Mouse (Mus musculus) A20 (cell line): ENCODE results near the gene Pcsk4.
A peak's percentile ranks its signal among the peaks of the same experiment; 100 is the strongest.

ENCODE experiments used
- DNase-seq: peaks from one replicate; pipeline ENCODE4 v3.0.0-alpha.2; 2011; ENCODE audit warnings: low read depth, low spot score

Pcsk4 gene

DNA sequence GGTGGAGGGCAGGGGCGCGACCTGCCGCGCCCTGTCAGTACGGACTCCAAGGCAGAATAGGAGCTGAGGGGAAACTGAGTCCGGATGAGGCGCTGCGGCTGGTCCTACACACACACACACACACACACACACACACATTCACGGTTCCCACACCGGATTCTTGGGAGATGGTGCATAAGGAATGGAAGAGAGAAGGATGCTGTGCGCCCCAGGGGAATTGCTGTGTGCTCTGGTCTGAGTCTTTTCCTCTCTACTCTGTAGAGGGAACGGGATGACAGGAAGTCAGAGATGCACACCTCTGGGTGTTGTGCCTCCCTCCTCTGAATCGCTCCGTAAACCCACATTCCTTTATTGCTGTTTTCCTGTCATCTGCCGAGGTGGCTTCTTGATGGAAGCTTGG lies 30.0 kb downstream of the Pcsk4 start:
- no peak for DNase-seq

- no peak for DNase-seq
These were observed 30.6 kb downstream of the Pcsk4 start for GRCm38 (mm10) chr10:80298571-80299281.

- no peak for DNase-seq
These were observed 31.7 kb downstream of the Pcsk4 start for GRCm38 (mm10) chr10:80297526-80298133.

- DNase-seq: no peak
These were observed 32.5 kb downstream of the Pcsk4 start for GRCm38 (mm10) chr10:80296824-80297223.

- peak; percentile 74 for DNase-seq
These were observed 33.5 kb downstream of the Pcsk4 start, which contains the start of gene Apc2 for GRCm38 (mm10) chr10:80295618-80296425. TSS of gene Apc2 (plus strand) at chr10:80295977.

- peak; percentile 46 for DNase-seq
These were observed 34.5 kb downstream of the Pcsk4 start for GRCm38 (mm10) chr10:80294788-80295303.

- DNase-seq: no peak
These were observed 35.0 kb downstream of the Pcsk4 start for GRCm38 (mm10) chr10:80294311-80294710.

GRCm38 (mm10) chr10:80293325-80293724 lies 36.0 kb downstream of the Pcsk4 start:
- peak; percentile 43 for DNase-seq

GRCm38 (mm10) chr10:80292251-80293146 lies 36.8 kb downstream of the Pcsk4 start, which contains the start of gene Rps15:
TSS of gene Rps15 (plus strand) at chr10:80292453.
- peak; percentile 97 for DNase-seq

GRCm38 (mm10) chr10:80288657-80289056 lies 40.6 kb downstream of the Pcsk4 start:
- no peak for DNase-seq

DNA sequence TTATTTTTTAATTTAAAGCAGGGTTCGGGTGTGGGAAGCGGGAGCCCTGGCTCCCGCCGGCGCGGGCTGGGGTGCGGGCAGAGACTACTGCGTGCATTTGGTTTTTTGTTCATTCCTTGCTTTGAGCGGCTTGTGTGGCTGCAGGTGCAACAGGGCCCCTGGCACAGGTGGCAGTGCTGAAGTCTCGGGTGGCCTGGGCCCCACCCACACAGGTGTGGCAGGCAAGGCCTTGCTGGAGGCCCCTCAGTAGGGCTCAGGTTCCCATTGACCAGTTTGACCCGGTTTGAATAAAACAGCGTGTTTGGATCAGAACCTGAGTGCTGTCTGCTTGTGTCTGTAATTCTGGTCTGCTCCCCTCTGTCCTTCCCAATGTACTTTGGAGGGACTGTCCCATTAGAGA lies 41.2 kb downstream of the Pcsk4 start:
- no peak for DNase-seq

DNA sequence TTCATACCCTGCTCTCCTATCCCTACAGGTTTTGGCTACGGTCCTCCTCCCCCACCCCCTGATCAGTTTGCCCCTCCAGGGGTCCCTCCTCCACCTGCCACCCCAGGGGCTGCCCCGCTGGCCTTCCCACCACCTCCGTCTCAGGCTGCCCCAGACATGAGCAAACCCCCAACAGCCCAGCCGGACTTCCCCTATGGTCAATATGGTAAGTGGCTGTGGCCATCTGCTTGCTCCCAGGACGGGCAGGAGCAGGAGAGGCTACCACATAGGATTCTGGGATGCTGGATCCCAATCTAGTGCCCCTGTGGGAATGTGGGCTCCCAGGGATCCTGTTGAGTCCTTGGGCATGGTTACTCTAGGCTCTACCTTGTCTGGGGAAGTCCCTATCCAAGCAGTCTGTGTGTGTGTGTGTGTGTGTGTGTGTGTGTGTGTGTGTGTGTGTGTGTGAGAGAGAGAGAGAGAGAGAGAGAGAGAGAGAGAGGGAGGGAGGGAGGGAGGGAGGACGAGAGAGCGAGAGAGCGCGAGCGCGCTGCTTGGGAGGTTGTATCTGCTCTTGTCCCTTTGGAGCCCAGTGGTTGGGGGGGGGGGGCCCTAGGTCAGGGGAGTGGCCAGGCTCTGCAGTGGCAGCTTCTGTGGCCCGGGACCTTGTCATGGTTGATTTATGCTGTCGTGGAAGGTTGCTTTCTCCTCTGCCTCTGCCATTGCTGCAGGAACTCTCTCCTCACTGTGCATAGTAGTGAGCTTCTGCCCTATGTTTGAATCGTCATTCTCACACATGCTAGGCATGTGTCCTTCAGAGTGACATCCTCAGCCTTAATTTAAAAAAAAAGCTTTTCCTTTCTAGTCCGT lies 43.9 kb downstream of the Pcsk4 start:
- no peak for DNase-seq

- DNase-seq: no peak
These were observed 46.5 kb downstream of the Pcsk4 start for GRCm38 (mm10) chr10:80282481-80283441.

- no peak for DNase-seq
These were observed 47.4 kb downstream of the Pcsk4 start for GRCm38 (mm10) chr10:80281921-80282371.

DNA sequence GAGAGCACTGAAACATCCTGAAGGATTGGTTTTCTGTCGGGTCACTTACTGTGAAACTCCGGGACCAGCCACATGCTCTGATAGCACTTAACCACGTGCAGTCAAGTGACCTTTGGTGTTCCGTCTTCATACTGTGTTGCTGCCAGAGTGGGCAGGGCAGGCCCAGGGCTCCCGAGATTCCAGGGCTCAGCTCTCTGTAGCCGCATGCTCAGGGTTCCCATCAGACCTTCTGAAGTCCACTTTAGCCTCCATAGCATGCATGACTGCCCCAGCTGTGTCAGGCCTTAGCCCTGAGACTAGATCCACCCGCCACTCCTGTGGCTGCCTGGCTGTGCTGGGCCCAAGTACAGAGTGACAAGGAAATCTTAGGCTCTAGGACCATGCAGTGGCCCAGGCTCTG lies 48.0 kb downstream of the Pcsk4 start:
- no peak for DNase-seq

- no peak for DNase-seq
These were observed 50.0 kb downstream of the Pcsk4 start for GRCm38 (mm10) chr10:80279273-80279672.

DNA sequence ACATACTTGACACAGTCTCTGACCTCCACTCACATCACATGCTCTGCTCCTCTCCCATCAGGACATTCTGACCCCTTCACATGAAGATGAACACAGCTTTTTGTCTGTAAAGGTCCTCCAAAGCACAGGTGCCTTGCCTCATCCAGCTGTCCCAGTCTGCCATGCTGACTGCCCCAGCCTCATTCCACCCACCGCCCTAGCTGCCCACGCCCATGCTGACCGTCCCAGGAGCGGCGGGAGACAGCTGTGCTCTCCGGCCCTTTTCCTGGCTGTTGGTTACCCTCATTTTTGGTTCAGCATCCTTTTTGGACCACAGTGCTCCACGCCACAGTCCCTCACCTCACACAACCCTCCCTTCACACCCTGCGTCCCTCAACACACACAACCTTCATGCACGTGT lies 50.9 kb downstream of the Pcsk4 start:
- no peak for DNase-seq

DNA sequence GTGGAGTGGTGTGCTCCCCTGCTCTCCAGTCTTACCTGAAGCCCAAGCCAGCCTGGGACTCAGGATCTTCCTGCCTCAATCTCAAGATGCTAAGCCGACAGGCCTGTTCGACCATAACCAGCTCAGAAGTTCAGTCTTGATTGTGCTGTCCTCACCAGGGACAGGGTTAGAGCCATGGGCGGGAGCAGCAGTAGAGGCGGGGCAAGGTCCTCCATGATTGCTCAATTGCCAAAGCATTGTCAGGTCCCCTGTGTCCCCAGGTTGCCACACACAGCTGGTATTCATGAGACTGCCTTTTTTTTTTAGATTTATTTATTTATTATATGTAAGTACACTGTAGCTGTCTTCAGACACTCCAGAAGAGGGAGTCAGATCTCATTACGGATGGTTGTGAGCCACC lies 53.1 kb downstream of the Pcsk4 start:
- no peak for DNase-seq

DNA sequence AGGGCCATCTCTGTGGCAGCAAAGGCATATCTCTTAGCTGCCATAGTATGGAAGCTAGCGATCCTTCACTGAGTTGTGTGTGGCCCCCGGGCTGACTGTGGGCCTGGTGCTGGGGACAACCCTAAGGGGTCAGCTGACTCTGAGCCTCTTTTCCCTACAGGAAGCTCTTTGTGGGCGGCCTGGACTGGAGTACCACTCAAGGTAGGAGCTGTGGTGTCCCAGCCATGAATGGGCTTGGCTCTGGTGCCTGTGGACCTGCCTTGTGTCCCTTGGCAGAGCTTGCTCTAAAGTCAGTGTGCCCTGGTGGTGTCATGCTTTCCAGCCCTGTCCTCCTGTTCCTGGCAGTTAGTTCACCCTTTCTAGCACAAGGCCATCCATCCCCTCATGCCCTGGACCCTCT lies 55.5 kb downstream of the Pcsk4 start:
- no peak for DNase-seq
